Mouse (Mus musculus): ENCODE data around the gene Nsun7.

DNA sequence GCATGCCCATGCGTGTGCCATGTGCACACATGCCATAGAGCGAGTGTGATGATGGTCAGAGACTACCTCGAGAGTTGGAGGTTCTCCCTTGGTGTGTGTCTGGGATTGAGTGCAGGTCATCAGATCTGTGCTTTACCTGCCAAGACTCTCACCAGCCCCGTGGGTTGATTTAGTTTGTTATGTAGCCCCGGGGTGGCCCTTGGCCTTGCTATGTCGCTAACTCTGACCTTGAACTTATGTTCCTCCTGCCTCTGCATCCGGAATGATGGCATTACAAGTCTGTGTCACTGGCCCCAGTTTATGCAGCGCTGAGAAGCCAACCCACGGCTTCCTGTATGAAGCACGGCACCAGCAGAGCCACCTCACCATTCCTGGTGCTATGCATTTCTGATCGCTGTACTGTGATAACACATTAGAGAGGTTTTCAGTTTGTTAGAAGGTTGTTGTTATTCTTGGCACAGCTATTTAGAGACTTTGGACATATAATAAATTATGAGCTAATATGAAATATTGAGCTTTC, 34.5 kb downstream of the Nsun7 start:
- TF ChIP-seq POLR2A (IDR thresholded peaks at IDR 0.05; ENCODE audit: control insufficient read depth, low read depth, low read length) = no peak
- no peak for TF ChIP-seq CTCF (IDR thresholded peaks at IDR 0.05; ENCODE audit: control insufficient read depth, insufficient read depth, insufficient replicate concordance, low read depth, low read length)
